ENCODE assay signal across 1 mouse cellular context in genomic region chr2:31006434-31006833, GRCm38 (mm10).
TF ChIP-seq lines count a peak whose summit lies in the region.

No protein-coding gene starts in this region.

TF ChIP-seq in MEL, 35 proteins besides CTCF, POLR2A, EP300 and RAD21 (continued from another document):
- no peak for TF ChIP-seq ZC3H11A (IDR thresholded peaks at IDR 0.05; ENCODE audit: low read depth, low read length)
- TF ChIP-seq MAX (IDR thresholded peaks at IDR 0.05; ENCODE audit: low read length), result peak; percentile 98
- TF ChIP-seq MEF2A (IDR thresholded peaks at IDR 0.05; ENCODE audit: extremely low read depth, insufficient replicate concordance, low read depth, low read length, poor library complexity, severe bottlenecking), result no peak
- no peak for TF ChIP-seq SMC3 (IDR thresholded peaks at IDR 0.05; ENCODE audit: low read depth, low read length)
- TF ChIP-seq SIN3A (IDR thresholded peaks at IDR 0.05; ENCODE audit: low read length), result peak; percentile 97
- no peak for TF ChIP-seq USF2 (IDR thresholded peaks at IDR 0.05; ENCODE audit: borderline replicate concordance in 1 of 2, insufficient read depth in 1 of 2, low read depth in 1 of 2, low read length in 2 of 2)
- no peak for TF ChIP-seq GABPA (IDR thresholded peaks at IDR 0.05; ENCODE audit: low read depth, low read length)
- no peak for TF ChIP-seq UBTF (IDR thresholded peaks at IDR 0.05; ENCODE audit: borderline replicate concordance, insufficient read depth, low read depth, low read length)
- peak; percentile 99 for TF ChIP-seq MYC (IDR thresholded peaks at IDR 0.05; ENCODE audit: low read depth, low read length)
- peak; percentile 81; the same call in 1 of the 2 replicates for TF ChIP-seq POLR2AphosphoS2 (IDR thresholded peaks at IDR 0.05; ENCODE audit: low read length)
- 0 out of 2 replicates have a peak, but pooled peaks have one; percentile 44 for TF ChIP-seq KAT2A (conservative IDR thresholded peaks at IDR 0.05; ENCODE audit: low read depth, low read length)
- no peak for TF ChIP-seq E2F4 (IDR thresholded peaks at IDR 0.05; ENCODE audit: borderline replicate concordance, low read depth, low read length)
- TF ChIP-seq BHLHE40 (IDR thresholded peaks at IDR 0.05; ENCODE audit: borderline replicate concordance, low read depth, low read length), result peak; percentile 92
- peak; percentile 85 for TF ChIP-seq TBP (IDR thresholded peaks at IDR 0.05; ENCODE audit: low read depth, low read length)
- TF ChIP-seq ZMIZ1 (IDR thresholded peaks at IDR 0.05; ENCODE audit: low read depth, low read length), result peak; percentile 91
- peak; percentile 84 for TF ChIP-seq RCOR1 (IDR thresholded peaks at IDR 0.05; ENCODE audit: low read depth, low read length)
- TF ChIP-seq GATA1 (IDR thresholded peaks at IDR 0.05; ENCODE audit: low read depth, low read length), result peak; percentile 99
